14 mouse cellular contexts compared by ENCODE assay signal in genomic region chr15:87334430-87334829, GRCm38 (mm10).
DNase-seq lines count a peak whose midpoint lies in the region; ATAC-seq and TF ChIP-seq lines count a peak whose summit lies in the region.
"Had no signal": no experiment of that assay in that cellular context is flagged by ENCODE, and none has a peak within 500 bp of the region (broad histone marks: within the 10 kb centered on the region; RNA-seq: fewer than 3 reads in every experiment).

No protein-coding gene starts in this region.

- no peak overlapping the region for H3K9ac ChIP-seq in forebrain, postnatal 0 days
- no peak overlapping the region for H3K9ac ChIP-seq in forebrain, embryonic 15.5 days (replicated peaks)
- no peak overlapping the region for H3K9ac ChIP-seq in liver, postnatal 0 days (replicated peaks)
- H3K9ac ChIP-seq: embryonic facial prominence, embryonic 13.5 days; hindbrain, embryonic 13.5 days; liver, embryonic 15.5 days; neural tube, embryonic 12.5 days had no signal

- H3K9me3 ChIP-seq in forebrain, postnatal 0 days (ENCODE audit: low read length): no peaks in the 10 kb centered on the region
- no peaks in the 10 kb centered on the region for H3K9me3 ChIP-seq in forebrain, embryonic 15.5 days
- no peaks in the 10 kb centered on the region for H3K9me3 ChIP-seq in liver, postnatal 0 days (ENCODE audit: low read length)
- H3K9me3 ChIP-seq in midbrain, embryonic 10.5 days (replicated peaks): no peaks in the 10 kb centered on the region
- H3K9me3 ChIP-seq: embryonic facial prominence, embryonic 13.5 days; hindbrain, embryonic 13.5 days; liver, embryonic 15.5 days; neural tube, embryonic 12.5 days had no signal

- H3K4me3 ChIP-seq in forebrain, postnatal 0 days (ENCODE audit: low read depth, low read length): no peak overlapping the region
- no peak overlapping the region for H3K4me3 ChIP-seq in forebrain, embryonic 15.5 days
- no peak overlapping the region for H3K4me3 ChIP-seq in liver, postnatal 0 days (ENCODE audit: low read depth, low read length)
- no peak overlapping the region for H3K4me3 ChIP-seq in olfactory bulb, adult 2 months (ENCODE audit: insufficient read depth, low read depth, low read length)
- H3K4me3 ChIP-seq in midbrain, embryonic 10.5 days: no peak overlapping the region
- H3K4me3 ChIP-seq: embryonic facial prominence, embryonic 13.5 days; hindbrain, embryonic 13.5 days; liver, embryonic 15.5 days; megakaryocyte, embryonic 14.5 days; neural tube, embryonic 12.5 days had no signal

- peak; percentile 19; the same call in 1 of the 2 replicates for TF ChIP-seq CTCF in forebrain, postnatal 0 days (IDR thresholded peaks at IDR 0.05; ENCODE audit: low read depth)
- TF ChIP-seq CTCF in liver, postnatal 0 days (IDR thresholded peaks at IDR 0.05; ENCODE audit: low read depth): peak; percentile 25; the same call in 1 of the 2 replicates
- 0 out of 2 replicates have a peak, but pooled peaks have one; percentile 21 for TF ChIP-seq CTCF in olfactory bulb, adult 2 months (IDR thresholded peaks at IDR 0.05; ENCODE audit: insufficient read depth, low read depth, low read length)

- H3K4me2 ChIP-seq in forebrain, postnatal 0 days (ENCODE audit: low read depth): no peak overlapping the region
- no peak overlapping the region for H3K4me2 ChIP-seq in forebrain, embryonic 15.5 days (replicated peaks)
- no peak overlapping the region for H3K4me2 ChIP-seq in liver, postnatal 0 days (ENCODE audit: low read depth, low read length)
- H3K4me2 ChIP-seq: embryonic facial prominence, embryonic 13.5 days; hindbrain, embryonic 13.5 days; liver, embryonic 15.5 days; neural tube, embryonic 12.5 days had no signal

- no peak for TF ChIP-seq POLR2A in olfactory bulb, adult 2 months (IDR thresholded peaks at IDR 0.05; ENCODE audit: insufficient read depth, low read depth, low read length)

- no peaks in the 10 kb centered on the region for H3K36me3 ChIP-seq in forebrain, postnatal 0 days (ENCODE audit: insufficient read depth)
- no peaks in the 10 kb centered on the region for H3K36me3 ChIP-seq in forebrain, embryonic 15.5 days
- no peaks in the 10 kb centered on the region for H3K36me3 ChIP-seq in liver, postnatal 0 days (replicated peaks; ENCODE audit: insufficient read depth, low read length)
- H3K36me3 ChIP-seq in midbrain, embryonic 10.5 days: no peaks in the 10 kb centered on the region
- H3K36me3 ChIP-seq: embryonic facial prominence, embryonic 13.5 days; hindbrain, embryonic 13.5 days; liver, embryonic 15.5 days; neural tube, embryonic 12.5 days had no signal

- ATAC-seq in forebrain, postnatal 0 days: no peak
- ATAC-seq in forebrain, embryonic 15.5 days (replicated peaks): no peak
- ATAC-seq in liver, postnatal 0 days: no peak

- TF ChIP-seq EP300 in liver, postnatal 0 days (IDR thresholded peaks at IDR 0.05; ENCODE audit: low read depth): no peak

- no peak overlapping the region for H3K27ac ChIP-seq in forebrain, postnatal 0 days (ENCODE audit: low read depth, low read length)
- no peak overlapping the region for H3K27ac ChIP-seq in forebrain, embryonic 15.5 days (replicated peaks)
- H3K27ac ChIP-seq in liver, postnatal 0 days (ENCODE audit: low read depth): no peak overlapping the region
- no peak overlapping the region for H3K27ac ChIP-seq in olfactory bulb, adult 2 months (ENCODE audit: insufficient read depth, low read depth, low read length)
- H3K27ac ChIP-seq in midbrain, embryonic 10.5 days (replicated peaks): no peak overlapping the region
- H3K27ac ChIP-seq: embryonic facial prominence, embryonic 13.5 days; liver, embryonic 15.5 days; neural tube, embryonic 12.5 days had no signal

- no peaks in the 10 kb centered on the region for H3K27me3 ChIP-seq in forebrain, postnatal 0 days (ENCODE audit: insufficient read depth, low read length)
- H3K27me3 ChIP-seq in forebrain, embryonic 15.5 days: no peaks in the 10 kb centered on the region
- no peaks in the 10 kb centered on the region for H3K27me3 ChIP-seq in liver, postnatal 0 days (ENCODE audit: insufficient read depth, low read length)
- H3K27me3 ChIP-seq in midbrain, embryonic 10.5 days (ENCODE audit: low read depth, poor library complexity, severe bottlenecking): no peaks in the 10 kb centered on the region
- H3K27me3 ChIP-seq: embryonic facial prominence, embryonic 13.5 days; hindbrain, embryonic 13.5 days; liver, embryonic 15.5 days; megakaryocyte, embryonic 14.5 days; neural tube, embryonic 12.5 days had no signal

- peaks cover 8% of the 10 kb centered on the region; the same call in 1 of the 2 replicates for H3K4me1 ChIP-seq in forebrain, postnatal 0 days (ENCODE audit: insufficient read depth)
- H3K4me1 ChIP-seq in forebrain, embryonic 15.5 days: peaks cover 21% of the 10 kb centered on the region
- H3K4me1 ChIP-seq in liver, postnatal 0 days (ENCODE audit: insufficient read depth): no peaks in the 10 kb centered on the region
- H3K4me1 ChIP-seq in olfactory bulb, adult 2 months (ENCODE audit: control insufficient read depth, insufficient read depth, low read length): peaks cover 10% of the 10 kb centered on the region; the same call in 1 of the 2 replicates
- peaks cover 14% of the 10 kb centered on the region for H3K4me1 ChIP-seq in midbrain, embryonic 10.5 days
- H3K4me1 ChIP-seq: embryonic facial prominence, embryonic 13.5 days; liver, embryonic 15.5 days; megakaryocyte, embryonic 14.5 days; neural tube, embryonic 12.5 days had no signal

- DNase-seq in forebrain, postnatal 0 days: no peak
- no peak for DNase-seq in liver, postnatal 0 days
- DNase-seq in liver: no peak
- DNase-seq in NIH3T3 (ENCODE audit: low read depth): peak; percentile 10
- no peak for DNase-seq in midbrain, embryonic 10.5 days (ENCODE audit: low spot score)
- no peak for DNase-seq in MN1 (ENCODE audit: low spot score)
- DNase-seq: layer of hippocampus, postnatal 36 days had no signal

- WGBS in forebrain, postnatal 0 days: 81% methylated on average over 4 of the region's 4 CpGs
- 74% methylated on average over 4 of the region's 4 CpGs for whole genome bisulfite sequencing in forebrain, embryonic 15.5 days
- WGBS in liver, postnatal 0 days (ENCODE audit: insufficient replicate concordance): 55% methylated on average over 4 of the region's 4 CpGs
- WGBS in olfactory bulb, adult 2 months: 70% methylated on average over 4 of the region's 4 CpGs
- 76% methylated on average over 4 of the region's 4 CpGs for WGBS in midbrain, embryonic 10.5 days
